Mouse (Mus musculus) urinary bladder, postnatal 4 days (tissue): Measurements from ENCODE around the gene Amh.

ENCODE experiments used
- DNase-seq, 2 experiments: peaks; one replicate each; pipeline ENCODE4 v3.0.0; 2021 to 2022; ENCODE audit warnings: low spot score in 2 of 2

The Amh gene

GRCm38 (mm10) chr10:80785963-80786362 is 19.1 kb upstream of the Amh start:
- no peak for DNase-seq

- no peak for DNase-seq
Measured at GRCm38 (mm10) chr10:80787517-80787916, 17.5 kb upstream of the Amh start.

GRCm38 (mm10) chr10:80790761-80791404 is 14.2 kb upstream of the Amh start:
- DNase-seq: no peak

GRCm38 (mm10) chr10:80791476-80792174 is 13.4 kb upstream of the Amh start:
- DNase-seq: no peak

- peak in 1 of 2 experiments; percentile 35 for DNase-seq
Measured at GRCm38 (mm10) chr10:80792175-80793032, 12.6 kb upstream of the Amh start.

- no peak for DNase-seq
Measured at GRCm38 (mm10) chr10:80793033-80793784, 11.8 kb upstream of the Amh start.

- no peak for DNase-seq
Measured at GRCm38 (mm10) chr10:80793803-80794202, 11.2 kb upstream of the Amh start.

- no peak for DNase-seq
Measured at GRCm38 (mm10) chr10:80794750-80795149, 10.3 kb upstream of the Amh start.

- no peak for DNase-seq
Measured at GRCm38 (mm10) chr10:80796307-80796848, 8.7 kb upstream of the Amh start.

GRCm38 (mm10) chr10:80797186-80798149 is 7.6 kb upstream of the Amh start:
- no peak for DNase-seq

GRCm38 (mm10) chr10:80798150-80799006 is 6.7 kb upstream of the Amh start, which contains the start of the genes Sf3a2 and Plekhj1:
Sf3a2 (plus strand) TSS chr10:80798198.
Plekhj1 (minus strand) TSS chr10:80798626.
- peak; percentile 93 for DNase-seq

GRCm38 (mm10) chr10:80799070-80799566 is 5.9 kb upstream of the Amh start:
- no peak for DNase-seq

- no peak for DNase-seq
Measured at GRCm38 (mm10) chr10:80802204-80802912, 2.7 kb upstream of the Amh start.

GRCm38 (mm10) chr10:80802996-80803395 is 2.0 kb upstream of the Amh start:
- no peak for DNase-seq

GRCm38 (mm10) chr10:80804340-80804739 is 703 bp upstream of the Amh start:
- DNase-seq: no peak

- no peak for DNase-seq
Measured at GRCm38 (mm10) chr10:80805322-80805721, 279 bp downstream of the Amh start.

- peak; percentile 72 to 84 for DNase-seq
Measured at GRCm38 (mm10) chr10:80805925-80806324, 882 bp downstream of the Amh start.

- no peak for DNase-seq
Measured at GRCm38 (mm10) chr10:80806341-80807056, 1.5 kb downstream of the Amh start.
